Mouse (Mus musculus) G1E (cell line): ENCODE measurements around the gene Usp18. TPM values are rescaled to one million over a fixed set of nuclear protein-coding genes. Genes with fewer than 3 reads are reported as not detected.

ENCODE experiments used
- ATAC-seq: 2 replicates; pipeline ENCODE4 v1.8.0; 2016; ENCODE audit warnings: mild to moderate bottlenecking; ENCODE audit not compliant: insufficient number of reproducible peaks, poor library complexity, low FRiP score, severe bottlenecking; ENCODE audit errors: extremely low read depth
- DNase-seq: peaks from one replicate; pipeline ENCODE4 v3.0.0; 2012; ENCODE audit warnings: low spot score
- H3K27me3 ChIP-seq: 2 replicates; pipeline ENCODE4 v1.6.1; 2012; ENCODE audit warnings: mild to moderate bottlenecking, low read length, inconsistent platforms; ENCODE audit not compliant: insufficient read depth
- H3K36me3 ChIP-seq: replicated peaks from 2 replicates; pipeline ENCODE3; 2012; ENCODE audit warnings: mild to moderate bottlenecking, inconsistent platforms
- H3K4me1 ChIP-seq: 2 replicates; pipeline ENCODE4 v1.6.1; 2012; ENCODE audit warnings: low read depth, low read length, inconsistent platforms, mixed read lengths; ENCODE audit not compliant: insufficient read depth
- H3K4me3 ChIP-seq: 2 replicates; pipeline ENCODE4 v1.5.1; 2012; ENCODE audit warnings: low read depth, mild to moderate bottlenecking, inconsistent platforms, low read length, moderate library complexity, mixed read lengths
- H3K9me3 ChIP-seq: replicated peaks from 2 replicates; pipeline ENCODE4 v1.6.1; 2012; ENCODE audit warnings: inconsistent platforms
- CTCF ChIP-seq: IDR thresholded peaks from 2 replicates; pipeline ENCODE4 v1.5.1; 2012; ENCODE audit warnings: low read depth, low read length, inconsistent platforms, mixed read lengths
- GATA1 ChIP-seq: IDR thresholded peaks from 2 replicates; pipeline ENCODE4 v1.6.1; 2012; ENCODE audit warnings: borderline replicate concordance, low read length, inconsistent platforms, mixed read lengths
- GATA2 ChIP-seq: IDR thresholded peaks from 2 replicates; pipeline ENCODE4 v1.6.1; 2012; ENCODE audit warnings: low read depth, low read length, inconsistent platforms, borderline replicate concordance
- POLR2AphosphoS5 ChIP-seq: IDR thresholded peaks from 2 replicates; pipeline ENCODE4 v1.6.1; 2012; ENCODE audit warnings: low read depth, low read length, inconsistent platforms; ENCODE audit not compliant: insufficient replicate concordance
- TAL1 ChIP-seq: conservative IDR thresholded peaks from 2 replicates; pipeline ENCODE4 v1.6.1; 2012; ENCODE audit warnings: low read depth, low read length, inconsistent platforms, mixed read lengths
- polyA plus RNA-seq: library from polyadenylated mRNA; stranded (reverse); fragments of >175 nt; gene quantifications from 2 replicates; pipeline ENCODE4 v1.2.3, GENCODE M21; 2012
- total RNA-seq, 2 experiments: library from RNA; stranded (forward) in 1 of 2; stranded (reverse) in 1 of 2; fragments of 200-1000 nt in 1 of 2; fragments of >200 nt in 1 of 2; fragmentation: Nextera tagmentation in 1 of 2; gene quantifications; 2 replicates each; pipeline ENCODE4 v1.2.3; 2014 to 2017

Usp18 gene
- total and polyA plus RNA-seq, 3 experiments: 0.41 to 13.8 (median 2.3) TPM

GRCm38 (mm10) chr6:121221876-121222597 lies 23.7 kb upstream of the Usp18 start:
- Histone ChIP-seq H3K27me3 (peaks cover 26% of the 10 kb centered on the region), H3K9me3 (peaks cover 6% of the 10 kb centered on the region), H3K4me3 (no peak overlapping the region), H3K36me3 (peaks cover 6% of the 10 kb centered on the region), H3K4me1 (peaks cover 48% of the 10 kb centered on the region)
- DNase-seq: no peak
- no peak for TF ChIP-seq TAL1
- no peak for TF ChIP-seq CTCF
- ATAC-seq: no peak

- Histone ChIP-seq H3K4me1 (peaks cover 52% of the 10 kb centered on the region), H3K4me3 (no peak overlapping the region), H3K36me3 (peaks cover 6% of the 10 kb centered on the region)
Measured at GRCm38 (mm10) chr6:121223001-121223400, 22.7 kb upstream of the Usp18 start.

DNA sequence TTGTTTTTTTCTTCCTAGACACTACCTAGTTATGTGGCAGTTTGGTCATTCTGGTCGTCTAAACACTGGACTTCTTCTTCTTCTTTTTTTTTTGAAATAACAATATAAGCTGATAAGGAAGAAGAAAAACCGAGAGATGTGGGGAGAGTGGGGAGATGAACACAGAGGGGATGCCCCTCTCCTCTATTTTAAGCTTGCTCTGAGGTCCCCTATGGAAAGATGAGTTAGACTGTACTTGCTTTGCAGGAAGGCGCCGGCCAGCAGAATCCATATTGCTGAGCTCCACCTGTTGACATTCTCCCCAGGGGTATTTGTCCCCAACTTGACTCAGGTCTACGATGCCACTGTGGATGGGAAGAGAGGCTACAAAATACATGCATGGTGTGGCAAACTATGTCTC lies 21.6 kb upstream of the Usp18 start:
- Histone ChIP-seq H3K9me3 (peaks cover 6% of the 10 kb centered on the region), H3K36me3 (peaks cover 6% of the 10 kb centered on the region), H3K4me1 (peaks cover 61% of the 10 kb centered on the region), H3K4me3 (peak overlapping the region; percentile 40; the same call in 1 of the 2 replicates), H3K27me3 (peaks cover 14% of the 10 kb centered on the region)
- DNase-seq (no peak), ATAC-seq (no peak)
- TF ChIP-seq CTCF: no peak
- TF ChIP-seq GATA2: no peak

More at GRCm38 (mm10) chr6:121223001-121223400, 22.7 kb upstream of the Usp18 start:
- DNase-seq: no peak
- no peak for ATAC-seq
- H3K9me3 ChIP-seq: peaks cover 6% of the 10 kb centered on the region
- TF ChIP-seq GATA2 (no peak), CTCF (no peak), TAL1 (no peak), POLR2AphosphoS5 (no peak), GATA1 (no peak)
- peaks cover 20% of the 10 kb centered on the region for H3K27me3 ChIP-seq

DNA sequence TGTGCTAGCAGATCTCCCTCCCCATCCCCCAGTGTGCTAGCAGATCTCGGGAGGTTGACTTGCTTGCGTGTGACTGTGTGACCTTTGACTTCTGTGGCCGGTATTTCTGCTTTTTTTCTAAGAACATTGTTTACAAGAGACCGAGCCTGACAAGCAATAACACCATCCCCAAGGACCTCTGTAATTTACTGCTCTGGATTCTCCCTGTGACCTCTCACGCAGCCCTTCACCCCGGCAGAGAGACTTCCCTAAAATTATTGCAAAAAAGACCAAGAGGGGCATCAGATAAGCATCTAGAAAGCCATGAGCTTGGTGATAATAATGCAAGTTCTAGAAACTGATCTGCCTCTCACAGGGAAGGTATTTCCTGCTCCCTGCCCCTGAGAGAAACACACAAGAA lies 20.7 kb upstream of the Usp18 start:
- H3K27me3 ChIP-seq: peaks cover 8% of the 10 kb centered on the region
- no peak overlapping the region; the same call in 1 of the 2 replicates for H3K4me3 ChIP-seq
- peaks cover 6% of the 10 kb centered on the region for H3K36me3 ChIP-seq
- TF ChIP-seq GATA1: no peak
- no peak for TF ChIP-seq GATA2
- TF ChIP-seq TAL1: no peak
- TF ChIP-seq CTCF: no peak
- TF ChIP-seq POLR2AphosphoS5: no peak
- H3K9me3 ChIP-seq: peaks cover 6% of the 10 kb centered on the region
- ATAC-seq: peak; percentile 68
- peaks cover 57% of the 10 kb centered on the region for H3K4me1 ChIP-seq
- peak; percentile 32 for DNase-seq

- H3K4me3 ChIP-seq: no peak overlapping the region
- peaks cover 2% of the 10 kb centered on the region; the same call in 1 of the 2 replicates for H3K27me3 ChIP-seq
- H3K36me3 ChIP-seq: peaks cover 6% of the 10 kb centered on the region
- TF ChIP-seq GATA1 (no peak), GATA2 (no peak), POLR2AphosphoS5 (no peak), CTCF (no peak), TAL1 (no peak)
- peaks cover 57% of the 10 kb centered on the region for H3K4me1 ChIP-seq
- H3K9me3 ChIP-seq: peaks cover 6% of the 10 kb centered on the region
- DNase-seq (no peak), ATAC-seq (no peak)
Measured at GRCm38 (mm10) chr6:121226043-121226442, 19.7 kb upstream of the Usp18 start.

DNA sequence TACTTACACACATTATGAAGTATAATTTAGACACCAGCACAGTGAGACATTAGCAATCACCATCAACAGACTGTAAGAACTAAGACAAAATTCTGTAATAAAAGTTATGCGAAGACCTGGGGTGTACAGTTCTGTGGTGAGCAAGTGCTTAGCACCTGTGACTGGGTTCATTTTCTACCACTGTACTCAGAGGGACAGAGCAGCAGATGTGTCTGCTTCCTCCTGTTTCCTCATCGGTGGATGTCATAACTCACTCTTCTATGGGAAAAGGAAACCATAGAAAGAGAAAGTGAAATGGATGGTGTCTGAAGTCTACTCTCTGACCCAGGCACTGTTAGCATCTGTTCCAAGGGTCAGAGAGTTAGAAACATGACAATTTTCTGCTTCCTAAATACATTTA lies 19.0 kb upstream of the Usp18 start:
- Histone ChIP-seq H3K4me3 (no peak overlapping the region), H3K27me3 (peaks cover 5% of the 10 kb centered on the region; the same call in 1 of the 2 replicates), H3K9me3 (peaks cover 6% of the 10 kb centered on the region), H3K4me1 (peaks cover 64% of the 10 kb centered on the region), H3K36me3 (peaks cover 6% of the 10 kb centered on the region)
- TF ChIP-seq CTCF (no peak), GATA2 (no peak), GATA1 (no peak), TAL1 (no peak), POLR2AphosphoS5 (no peak)
- no peak for DNase-seq
- no peak for ATAC-seq
